Mouse (Mus musculus) B cell, adult (primary cell): ENCODE measurements around the gene Prcd. TPM values are rescaled to one million over a fixed set of nuclear protein-coding genes. Genes with fewer than 3 reads are reported as not detected.

Source experiments
- total RNA-seq: library from RNA; stranded (reverse); gene quantifications from 4 replicates; pipeline ENCODE4 v1.2.4, GENCODE M21; 2023; ENCODE audit not compliant: inconsistent age

The Prcd gene
- total RNA-seq, result not detected in 4 replicates

DNA sequence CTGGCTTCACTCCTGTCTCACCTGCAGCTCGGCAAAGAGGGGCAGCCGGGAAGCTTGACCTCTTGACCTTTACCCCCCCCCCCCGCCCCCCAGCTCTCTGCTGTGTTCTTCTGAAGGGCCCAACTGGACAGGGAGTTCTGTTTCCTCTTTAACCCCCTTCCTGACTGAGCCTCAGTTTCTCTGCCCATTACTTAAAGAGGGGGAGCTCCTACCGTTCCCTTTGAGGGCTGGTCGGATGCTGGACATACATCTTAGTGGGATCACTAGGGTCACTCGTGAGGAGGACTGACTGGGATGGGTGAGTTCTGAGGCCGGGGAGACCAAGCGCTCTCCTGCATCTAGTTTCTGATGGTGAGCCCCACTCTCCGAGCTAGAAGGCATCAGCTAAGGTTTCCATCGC, at the start of gene Prcd:
Prcd (plus strand) TSS at position 301 of the 400 bp plus-strand sequence.

DNA sequence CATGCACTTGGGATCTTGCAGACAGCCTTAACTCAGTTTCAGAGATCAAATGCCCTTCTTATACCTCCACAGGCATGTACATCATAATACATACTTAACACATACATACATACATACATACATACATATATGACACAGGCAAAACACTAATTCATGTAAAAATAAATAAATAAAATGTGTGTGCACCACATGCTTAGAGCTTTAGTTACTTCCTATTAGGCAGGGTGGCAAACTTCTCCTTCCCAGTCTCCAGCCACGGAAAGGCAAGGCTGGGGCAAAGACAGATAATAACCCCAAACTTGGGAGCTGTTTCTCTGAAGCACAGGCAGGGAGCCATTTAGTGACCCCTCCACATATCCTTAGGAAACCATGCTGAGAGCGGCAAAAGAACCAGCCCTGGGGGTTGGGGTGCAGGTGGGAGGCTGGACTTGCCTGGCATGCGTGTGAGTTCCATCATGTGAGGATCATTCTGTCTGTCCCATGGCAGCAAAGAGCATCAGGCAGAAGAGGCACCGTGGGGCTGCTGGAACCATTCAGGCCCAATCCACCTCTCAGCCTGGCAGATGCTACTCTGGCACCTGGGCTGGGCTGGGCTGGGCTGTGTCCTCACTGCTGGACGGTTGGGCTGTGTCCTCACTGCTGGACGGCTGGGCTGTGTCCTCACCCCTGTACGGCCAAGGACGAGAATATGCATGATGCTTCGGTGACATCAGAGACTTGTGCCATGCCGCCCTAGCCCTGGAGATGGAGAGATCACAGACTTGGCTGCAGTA, 26.8 kb upstream of the Prcd start, which contains the start of gene Rhbdf2:
Rhbdf2 (minus strand) TSS at position 721 of the 773 bp plus-strand sequence.

DNA sequence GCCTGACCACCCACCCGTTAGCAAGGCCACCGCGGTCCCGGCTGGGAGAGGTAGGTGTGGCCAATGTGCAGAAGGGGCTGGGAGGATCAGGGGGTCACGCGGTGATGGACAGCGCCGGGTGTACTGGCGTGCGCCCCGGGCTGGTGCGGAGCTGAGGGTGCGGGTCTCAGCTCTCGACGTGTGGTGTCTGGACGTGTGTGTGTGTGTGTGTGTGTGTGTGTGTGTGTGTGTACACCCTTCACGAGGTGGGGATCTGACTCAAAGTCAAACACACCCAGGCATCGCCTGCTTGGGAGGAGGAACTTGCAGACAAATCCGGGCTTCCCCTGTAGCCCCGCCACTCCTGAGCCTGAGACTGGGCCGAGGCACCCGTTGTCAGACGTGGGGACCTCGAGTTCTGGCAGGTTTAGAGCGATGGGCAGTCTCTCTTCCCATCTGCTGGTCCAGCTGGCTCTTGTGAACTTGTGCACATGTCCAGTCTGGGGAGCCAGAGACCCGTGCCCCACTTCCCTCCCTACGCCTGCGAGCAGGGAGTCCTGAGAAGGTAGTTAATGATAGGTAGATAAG, 1.0 kb downstream of the Prcd start, which contains the start of gene Cygb:
Cygb (minus strand) TSS at position 59 of the 567 bp plus-strand sequence.

Other genes with a start within 250 kb of the Prcd start
- gene Rnf157, start 240.5 kb upstream of the Prcd start, total RNA-seq, result 36.7 to 69.1 TPM (median 49.1 TPM) in 4 replicates
- gene Ubald2, start 219.4 kb upstream of the Prcd start, total RNA-seq, result 67.5 to 79.6 TPM (median 71.8 TPM) in 4 replicates
- gene Qrich2, start 187.3 kb upstream of the Prcd start, total RNA-seq, result 0.18 TPM in 1 of 4 replicates, not detected in the others
- 79.3 to 86.5 TPM (median 80.9 TPM) in 4 replicates for gene Prpsap1, start 159.3 kb upstream of the Prcd start, total RNA-seq
- 0.27 to 0.51 TPM (median 0.36 TPM) in 4 replicates for gene Sphk1, start 122.6 kb upstream of the Prcd start, total RNA-seq
- gene Ube2o, start 72.1 kb upstream of the Prcd start, total RNA-seq, result 22.5 to 26.3 TPM (median 24.5 TPM) in 4 replicates
- gene Aanat, start 67.1 kb upstream of the Prcd start, total RNA-seq, result not detected in 4 replicates
- 76.5 to 83.8 TPM (median 80.3 TPM) in 4 replicates for gene Rhbdf2, start 26.5 kb upstream of the Prcd start, total RNA-seq
- not detected in 4 replicates for gene Cygb, start 779 bp downstream of the Prcd start, total RNA-seq
- not detected in 4 replicates for gene St6galnac1, start 122.0 kb downstream of the Prcd start, total RNA-seq
- not detected in 4 replicates for gene Mxra7, start 174.5 kb downstream of the Prcd start, total RNA-seq
- gene Mettl23, start 189.7 kb downstream of the Prcd start, total RNA-seq, result 61.9 to 71.2 TPM (median 68.1 TPM) in 4 replicates
- 59.5 to 72.1 TPM (median 67.0 TPM) in 4 replicates for gene Jmjd6, start 189.9 kb downstream of the Prcd start, total RNA-seq
- 20.7 to 32.2 TPM (median 27.6 TPM) in 4 replicates for gene Mfsd11, start 198.9 kb downstream of the Prcd start, total RNA-seq
- 356 to 378 TPM (median 365 TPM) in 4 replicates for gene Srsf2, start 199.6 kb downstream of the Prcd start, total RNA-seq